Mouse (Mus musculus): ENCODE measurements around the gene Zan. TPM values are rescaled to one million over a fixed set of nuclear protein-coding genes. Genes with fewer than 3 reads are reported as not detected.

Zan gene
- polyA plus RNA-seq (2012; rRNA removed; ENCODE audit: low replicate concordance) = 0.88 and 2.8 TPM in 2 replicates

GRCm38 (mm10) chr5:137476964-137477363, at the start of gene Zan:
Gene Zan, minus strand, starts transcription at chr5:137477064.

GRCm38 (mm10) chr5:137518436-137518835, 41.6 kb upstream of the Zan start, which contains the start of gene Gigyf1:
Gene Gigyf1, plus strand, starts transcription at chr5:137518548.

DNA sequence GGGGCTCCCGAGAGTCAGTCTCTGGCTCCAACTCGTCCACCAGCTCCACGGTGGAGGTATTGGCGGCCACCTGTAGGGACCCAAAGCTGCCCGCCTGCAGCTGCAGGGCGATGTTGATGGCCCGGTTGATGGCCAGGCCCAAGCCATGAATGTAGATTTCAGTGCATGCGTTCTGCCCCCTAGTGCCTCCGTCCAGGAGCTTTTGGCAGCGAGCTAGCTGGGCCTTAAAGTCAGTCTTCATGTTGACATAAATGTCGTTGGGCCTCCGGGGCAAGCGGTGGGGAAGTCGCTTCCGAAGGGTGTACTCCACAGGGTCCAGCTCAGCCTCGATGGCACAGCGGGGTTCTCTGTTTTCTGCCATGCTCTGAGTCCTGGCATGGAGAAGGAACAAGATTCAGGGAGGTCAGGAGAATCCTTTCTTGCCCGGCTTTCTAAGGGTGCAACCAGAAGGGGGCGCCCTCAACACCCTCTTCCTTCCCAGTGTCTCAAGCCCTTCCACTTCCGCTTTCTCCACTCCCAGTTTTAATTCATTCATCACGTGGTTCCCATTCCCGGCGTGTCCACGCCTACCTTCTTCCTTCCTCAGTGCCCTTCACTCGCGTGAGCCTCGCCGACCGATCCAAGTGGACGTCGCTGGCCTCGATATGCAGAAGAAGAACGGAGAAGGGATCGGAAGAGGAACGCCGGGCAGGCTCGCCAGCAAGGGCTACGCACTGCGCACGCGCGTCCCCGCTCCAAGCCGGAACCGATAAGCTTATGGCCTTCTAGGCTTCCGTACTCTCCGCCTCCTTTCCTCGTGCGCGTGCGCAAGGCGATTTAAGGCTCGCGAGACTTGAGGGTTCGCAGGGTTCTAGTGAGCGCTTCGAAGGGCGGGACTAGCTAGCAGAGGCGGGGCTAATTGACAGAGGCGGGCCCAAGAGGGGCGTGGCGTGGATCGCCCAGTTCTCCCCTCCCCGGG, 25.1 kb upstream of the Zan start, which contains the start of gene Pop7:
TSS of gene Pop7 (minus strand) at position 810 of the 958 bp plus-strand sequence.

DNA sequence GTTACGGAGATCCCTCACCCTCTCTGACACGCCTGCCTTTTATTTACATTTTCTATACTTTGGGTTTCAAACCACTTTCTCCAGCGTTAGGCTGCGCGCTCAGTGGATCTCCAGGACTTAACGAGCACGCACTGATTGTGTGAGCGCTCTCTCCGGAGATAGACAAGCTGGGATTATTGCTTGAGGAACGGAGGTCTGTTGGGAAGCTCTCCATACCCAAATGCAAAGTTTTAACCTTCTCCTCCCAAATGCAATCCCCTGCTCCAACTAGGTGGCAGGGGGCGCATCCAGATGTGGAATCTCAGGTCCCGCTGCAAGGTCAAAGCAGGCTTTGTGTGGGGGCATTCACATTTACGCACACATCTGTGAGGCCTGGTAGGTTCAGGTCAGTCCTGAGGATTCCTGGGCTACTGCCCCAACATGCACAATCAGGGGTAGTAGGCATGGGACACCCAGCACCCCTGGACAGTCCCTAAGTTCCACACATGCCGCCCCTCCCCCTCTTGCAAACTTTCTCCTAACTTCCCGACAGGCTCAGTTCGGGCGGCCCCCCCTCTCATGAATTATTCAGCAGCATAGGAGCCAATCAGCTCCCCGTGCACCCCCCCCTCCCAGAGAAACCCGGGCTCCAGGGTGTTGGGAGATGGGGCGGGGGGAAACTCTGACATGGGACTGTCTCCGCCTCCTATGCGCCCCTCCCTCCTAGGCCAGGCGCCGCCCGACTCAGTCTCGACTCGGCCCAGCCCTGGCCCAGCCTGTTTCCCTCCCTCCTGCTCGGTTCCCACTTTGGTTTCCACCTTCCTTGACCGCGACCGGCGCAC, 127.3 kb downstream of the Zan start, which contains the start of gene Ephb4:
TSS of gene Ephb4 (plus strand) at position 726 of the 821 bp plus-strand sequence.

DNA sequence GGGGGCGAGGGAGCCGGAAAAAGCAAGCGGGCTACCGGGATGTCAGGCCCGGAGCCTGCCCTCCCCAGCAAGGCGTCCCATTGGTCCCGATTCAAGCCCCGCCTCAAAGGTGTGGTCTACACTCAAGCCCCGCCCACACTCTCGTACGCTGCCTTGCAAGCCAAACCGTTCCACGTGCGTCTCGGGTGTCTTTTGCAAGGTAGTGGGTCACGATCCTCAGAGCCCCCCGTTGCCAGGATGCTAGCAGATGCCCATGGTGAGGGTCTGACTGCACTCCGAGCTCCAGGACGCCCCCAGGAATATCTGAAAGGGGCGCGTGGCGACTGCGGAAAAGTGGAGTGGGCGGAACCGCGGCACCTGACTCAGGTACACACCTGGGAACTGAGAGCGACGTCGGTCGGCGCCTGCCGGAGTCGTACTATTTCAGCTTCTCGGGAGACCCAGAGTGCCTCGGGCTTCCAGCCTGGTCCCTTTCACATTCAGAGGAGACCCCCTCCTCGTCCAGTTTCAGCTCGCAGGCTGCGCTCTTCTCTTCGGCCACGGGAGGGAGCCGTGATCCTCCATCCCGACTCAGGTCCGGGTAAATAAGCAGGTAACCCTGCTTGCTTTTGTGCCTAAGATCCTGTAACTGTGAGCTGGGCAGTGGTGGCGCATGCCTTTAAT, 143.2 kb downstream of the Zan start, which contains the start of gene Slc12a9:
TSS of gene Slc12a9 (minus strand) at position 86 of the 663 bp plus-strand sequence.

Other genes with a start within 250 kb of the Zan start
- gene Ache, start 189.5 kb downstream of the Zan start, polyA plus RNA-seq (2012; rRNA removed; ENCODE audit: low replicate concordance) = 6.9 and 12.6 TPM in 2 replicates
- 12.4 and 23.2 TPM in 2 replicates for gene Ufsp1, start 182.4 kb downstream of the Zan start, polyA plus RNA-seq (2012; rRNA removed; ENCODE audit: low replicate concordance)
- 102 and 115 TPM in 2 replicates for gene Srrt, start 169.4 kb downstream of the Zan start, polyA plus RNA-seq (2012; rRNA removed; ENCODE audit: low replicate concordance)
- gene Trip6, start 162.7 kb downstream of the Zan start, polyA plus RNA-seq (2012; rRNA removed; ENCODE audit: low replicate concordance) = 10.1 and 23.7 TPM in 2 replicates
- gene Slc12a9, start 143.5 kb downstream of the Zan start, polyA plus RNA-seq (2012; rRNA removed; ENCODE audit: low replicate concordance) = 20.7 and 23.6 TPM in 2 replicates
- gene Ephb4, start 127.0 kb downstream of the Zan start, polyA plus RNA-seq (2012; rRNA removed; ENCODE audit: low replicate concordance) = 22.6 and 28.6 TPM in 2 replicates
- gene Pop7, start 25.5 kb upstream of the Zan start, polyA plus RNA-seq (2012; rRNA removed; ENCODE audit: low replicate concordance) = 37.9 and 47.1 TPM in 2 replicates
- gene Gigyf1, start 41.5 kb upstream of the Zan start, polyA plus RNA-seq (2012; rRNA removed; ENCODE audit: low replicate concordance) = 11.8 and 16.6 TPM in 2 replicates
- gene Epo, start 56.2 kb upstream of the Zan start, polyA plus RNA-seq (2012; rRNA removed; ENCODE audit: low replicate concordance) = not detected in 2 replicates
- gene Gnb2, start 56.4 kb upstream of the Zan start, polyA plus RNA-seq (2012; rRNA removed; ENCODE audit: low replicate concordance) = 831 and 1,332 TPM in 2 replicates
- 1.1 TPM in 2 replicates for gene Actl6b, start 76.5 kb upstream of the Zan start, polyA plus RNA-seq (2012; rRNA removed; ENCODE audit: low replicate concordance)
- gene Tfr2, start 92.8 kb upstream of the Zan start, polyA plus RNA-seq (2012; rRNA removed; ENCODE audit: low replicate concordance) = 0.81 and 1.1 TPM in 2 replicates
- gene Mospd3, start 124.0 kb upstream of the Zan start, polyA plus RNA-seq (2012; rRNA removed; ENCODE audit: low replicate concordance) = 135 and 239 TPM in 2 replicates
- 33.2 and 49.9 TPM in 2 replicates for gene Pcolce, start 136.7 kb upstream of the Zan start, polyA plus RNA-seq (2012; rRNA removed; ENCODE audit: low replicate concordance)
- gene Fbxo24, start 151.9 kb upstream of the Zan start, polyA plus RNA-seq (2012; rRNA removed; ENCODE audit: low replicate concordance) = 0.18 and 0.78 TPM in 2 replicates
- 33.9 and 56.3 TPM in 2 replicates for gene Lrch4, start 152.1 kb upstream of the Zan start, polyA plus RNA-seq (2012; rRNA removed; ENCODE audit: low replicate concordance)
- 22.3 and 27.1 TPM in 2 replicates for gene Gm20605, start 152.1 kb upstream of the Zan start, polyA plus RNA-seq (2012; rRNA removed; ENCODE audit: low replicate concordance)
- gene Sap25, start 164.3 kb upstream of the Zan start, polyA plus RNA-seq (2012; rRNA removed; ENCODE audit: low replicate concordance) = 114 and 144 TPM in 2 replicates
- 0.40 and 1.2 TPM in 2 replicates for gene Irs3, start 168.7 kb upstream of the Zan start, polyA plus RNA-seq (2012; rRNA removed; ENCODE audit: low replicate concordance)
- 16.4 and 20.6 TPM in 2 replicates for gene Agfg2, start 207.7 kb upstream of the Zan start, polyA plus RNA-seq (2012; rRNA removed; ENCODE audit: low replicate concordance)